Comparison of ENCODE assay signal across 6 mouse cellular contexts in the genomic region with DNA sequence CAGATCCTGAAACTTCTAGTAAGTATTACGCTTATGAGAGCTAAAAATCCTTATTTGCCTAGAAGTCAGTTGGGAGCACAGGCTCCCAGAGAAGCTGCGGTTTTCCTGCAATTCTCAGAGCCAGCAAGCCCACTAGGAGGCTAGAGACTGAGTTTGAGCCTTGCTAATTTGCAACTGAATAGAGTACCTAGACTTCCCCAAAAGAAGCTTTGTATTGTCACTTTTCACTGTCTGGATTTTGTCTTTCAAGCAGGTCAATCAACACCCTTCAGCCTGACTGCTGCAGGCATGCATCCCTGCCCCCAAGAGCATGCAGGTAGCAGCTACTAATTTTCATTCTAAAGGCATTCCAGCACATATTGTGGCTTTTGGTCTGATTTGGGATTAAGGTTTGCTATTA.
DNase-seq lines count a peak whose midpoint lies in the region; ATAC-seq lines count a peak whose summit lies in the region.
"Not testable (repeated sequence)": the region's sequence is repeated elsewhere in the genome, so short reads cannot be mapped to it uniquely, and the experiment has no call there.

No protein-coding gene starts in this region.

- peak; percentile 34 for DNase-seq in ES-CJ7 (ENCODE audit: low read depth, low spot score)
- peak; percentile 7 for DNase-seq in ZHBTc4 (ENCODE audit: low read depth, low spot score)
- DNase-seq in embryo, embryonic 10.5 days (ENCODE audit: low spot score), result peak; percentile 5
- peak; percentile 0 for DNase-seq in forebrain, embryonic 14.5 days (ENCODE audit: low spot score)
- DNase-seq in hindbrain, embryonic 11.5 days (ENCODE audit: low spot score), result peak; percentile 9
- peak; percentile 64 for DNase-seq in midbrain, embryonic 11.5 days (ENCODE audit: low spot score, missing footprints)

- not testable (repeated sequence) for H3K36me3 ChIP-seq in forebrain, embryonic 14.5 days (ENCODE audit: control insufficient read depth, insufficient read depth, low read length); hindbrain, embryonic 11.5 days (ENCODE audit: control insufficient read depth, insufficient read depth, low read length); midbrain, embryonic 11.5 days (ENCODE audit: control insufficient read depth, insufficient read depth, low read length)

- H3K9me3 ChIP-seq in forebrain, embryonic 14.5 days (replicated peaks; ENCODE audit: control insufficient read depth, low read length); hindbrain, embryonic 11.5 days (ENCODE audit: control insufficient read depth, low read length); midbrain, embryonic 11.5 days (ENCODE audit: control insufficient read depth, low read length): not testable (repeated sequence)

- not testable (repeated sequence) for H3K4me1 ChIP-seq in forebrain, embryonic 14.5 days (ENCODE audit: control insufficient read depth, insufficient read depth, low read length); hindbrain, embryonic 11.5 days (replicated peaks; ENCODE audit: control insufficient read depth, insufficient read depth, low read length); midbrain, embryonic 11.5 days (ENCODE audit: control insufficient read depth, insufficient read depth, low read length)

- not testable (repeated sequence) for H3K27ac ChIP-seq in forebrain, embryonic 14.5 days (ENCODE audit: low read depth, low read length); hindbrain, embryonic 11.5 days (ENCODE audit: low read depth, low read length); midbrain, embryonic 11.5 days (ENCODE audit: low read depth, low read length)

- ATAC-seq in forebrain, embryonic 14.5 days; hindbrain, embryonic 11.5 days (ENCODE audit: low FRiP score): not testable (repeated sequence)
- ATAC-seq in midbrain, embryonic 11.5 days (ENCODE audit: low FRiP score), result 0 out of 2 replicates have a peak, but pooled peaks have one; percentile 46

- H3K27me3 ChIP-seq in forebrain, embryonic 14.5 days (replicated peaks; ENCODE audit: control insufficient read depth, insufficient read depth, low read length); hindbrain, embryonic 11.5 days (ENCODE audit: control insufficient read depth, insufficient read depth, low read length); midbrain, embryonic 11.5 days (ENCODE audit: control insufficient read depth, insufficient read depth, low read length): not testable (repeated sequence)

- 18% methylated on average over 2 of the region's 2 CpGs for WGBS in forebrain, embryonic 14.5 days
- WGBS in hindbrain, embryonic 11.5 days, result 54% methylated on average over 2 of the region's 2 CpGs
- WGBS in midbrain, embryonic 11.5 days, result 27% methylated on average over 2 of the region's 2 CpGs

- not testable (repeated sequence) for H3K4me2 ChIP-seq in forebrain, embryonic 14.5 days (ENCODE audit: low read length); hindbrain, embryonic 11.5 days (replicated peaks; ENCODE audit: low read depth, low read length); midbrain, embryonic 11.5 days

- not testable (repeated sequence) for H3K9ac ChIP-seq in forebrain, embryonic 14.5 days (ENCODE audit: low read length); hindbrain, embryonic 11.5 days (ENCODE audit: low read depth, low read length); midbrain, embryonic 11.5 days (ENCODE audit: low read length)

- H3K4me3 ChIP-seq in forebrain, embryonic 14.5 days (ENCODE audit: low read depth, low read length); hindbrain, embryonic 11.5 days (ENCODE audit: low read depth, low read length); midbrain, embryonic 11.5 days (ENCODE audit: low read depth, low read length): not testable (repeated sequence)

Comparison
In these comparisons a context has a peak if more than half of its experiments do, and no peak if none do; other contexts are left out.
1. DNase-seq: peak in every context shown above with its lines; median percentile 64 in midbrain, embryonic 11.5 days; 34 in ES-CJ7; 9 in hindbrain, embryonic 11.5 days; 7 in ZHBTc4; 5 in embryo, embryonic 10.5 days; 0 in forebrain, embryonic 14.5 days.